Mouse (Mus musculus) liver, adult 2 months (tissue): ENCODE measurements at regions not wholly inside any gene's neighbourhood (a gene's known extent, or its start where the extent isn't known, plus 50 kb on each side); places are given as distances from the start of the nearest gene placed in this dataset.

Experiments
- DNase-seq: peaks from one replicate; pipeline ENCODE4 v3.0.0-alpha.2; 2011; ENCODE audit warnings: low read depth, low spot score; ENCODE audit errors: extremely low read depth
- H3K27ac ChIP-seq: fragments of 200-500 bp; replicated peaks from 2 replicates; pipeline ENCODE4 v1.5.1; 2012; ENCODE audit warnings: low read depth, mild to moderate bottlenecking, control low read depth, inconsistent platforms, low read length; ENCODE audit not compliant: insufficient read depth
- H3K27me3 ChIP-seq: fragments of 200-500 bp; 2 replicates; pipeline ENCODE4 v1.6.1; 2012; ENCODE audit warnings: mild to moderate bottlenecking, moderate library complexity, low read length, inconsistent platforms; ENCODE audit not compliant: control insufficient read depth, insufficient read depth
- H3K36me3 ChIP-seq: fragments of 200-500 bp; 2 replicates; pipeline ENCODE4 v1.6.1; 2012; ENCODE audit warnings: low read length, inconsistent platforms; ENCODE audit not compliant: control insufficient read depth, insufficient read depth
- H3K4me1 ChIP-seq: fragments of 200-500 bp; 2 replicates; pipeline ENCODE4 v1.6.1; 2011; ENCODE audit warnings: low read length; ENCODE audit not compliant: control insufficient read depth, insufficient read depth
- H3K4me3 ChIP-seq: fragments of 200-500 bp; 2 replicates; pipeline ENCODE4 v1.5.1; 2011; ENCODE audit warnings: low read depth, mild to moderate bottlenecking, control low read depth, low read length, moderate library complexity; ENCODE audit not compliant: insufficient read depth
- H3K79me2 ChIP-seq: fragments of 200-500 bp; 2 replicates; pipeline ENCODE4 v1.6.1; 2012; ENCODE audit warnings: inconsistent platforms, mild to moderate bottlenecking, low read length, moderate library complexity; ENCODE audit not compliant: control insufficient read depth, insufficient read depth
- H3K9ac ChIP-seq: fragments of 200-500 bp; 2 replicates; pipeline ENCODE4 v1.6.1; 2012; ENCODE audit warnings: low read depth, mild to moderate bottlenecking, control low read depth, inconsistent platforms, low read length
- CTCF ChIP-seq: fragments of 200-500 bp; IDR thresholded peaks from 2 replicates; pipeline ENCODE4 v1.5.1; 2011; ENCODE audit warnings: low read depth, low read length, control low read depth
- POLR2A ChIP-seq: fragments of 200-500 bp; IDR thresholded peaks from 2 replicates; pipeline ENCODE4 v1.6.1; 2011; ENCODE audit warnings: low read length, control low read depth; ENCODE audit not compliant: insufficient read depth; ENCODE audit errors: extremely low read depth
- WGBS: fragments of 180-500 bp; shearing (Covaris S2); methylation state at CpG from one replicate; pipeline ENCODE4 v1.1.7; 2018; 5-methylcytosine and 5-hydroxymethylcytosine counted together

DNA sequence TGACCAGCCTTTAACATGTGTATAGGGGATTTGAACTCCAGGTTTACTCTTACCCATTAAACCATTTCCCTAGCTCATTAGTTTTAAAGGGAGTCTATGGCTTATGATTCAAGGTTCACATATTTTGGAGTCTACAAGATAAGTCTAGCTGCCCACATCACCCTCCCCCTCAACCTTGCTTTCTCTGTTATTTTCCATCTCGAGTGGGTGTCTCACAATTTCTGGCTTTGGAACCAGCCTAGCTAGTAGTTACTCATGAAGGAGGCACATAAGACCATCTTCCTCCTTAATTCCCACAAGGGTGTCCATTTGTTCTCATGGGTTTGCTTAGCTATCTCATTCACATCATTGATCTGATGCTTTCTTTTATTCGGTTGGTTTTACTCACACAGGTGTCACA lies 150.6 kb upstream of the Npy start:
- Histone ChIP-seq H3K27me3 (no peaks in the 10 kb centered on the region), H3K9ac (no peak overlapping the region), H3K36me3 (no peaks in the 10 kb centered on the region), H3K27ac (no peak overlapping the region), H3K79me2 (no peaks in the 10 kb centered on the region), H3K4me3 (no peak overlapping the region), H3K4me1 (no peaks in the 10 kb centered on the region)
- WGBS: 66% methylated on average over 2 of the region's 2 CpGs
- TF ChIP-seq POLR2A: no peak
- no peak for TF ChIP-seq CTCF
- DNase-seq: no peak

DNA sequence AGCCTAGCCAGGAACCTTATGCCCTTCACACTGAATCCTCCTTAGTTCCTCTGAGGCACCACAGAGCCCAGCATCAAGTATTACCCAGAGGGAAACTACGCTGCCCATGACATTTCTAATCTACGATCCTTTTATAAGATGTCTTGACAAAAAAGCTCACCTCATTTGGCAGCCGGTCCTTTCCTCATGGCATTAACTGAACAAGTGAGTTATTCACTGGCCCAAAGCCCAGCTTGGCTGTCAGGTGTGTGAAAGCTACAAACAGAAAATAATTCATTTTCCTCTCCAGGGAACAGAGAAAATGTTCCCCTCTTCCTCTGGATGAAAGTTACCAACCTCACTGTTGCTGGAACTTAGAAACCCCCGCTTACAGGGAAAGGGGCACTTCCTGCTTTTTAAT lies 135.7 kb upstream of the Npy start:
- H3K79me2 ChIP-seq: no peaks in the 10 kb centered on the region
- H3K4me3 ChIP-seq: no peak overlapping the region
- WGBS: 87% methylated on average over 4 of the region's 4 CpGs
- no peak overlapping the region for H3K27ac ChIP-seq
- H3K27me3 ChIP-seq: no peaks in the 10 kb centered on the region
- no peak overlapping the region for H3K9ac ChIP-seq
- no peaks in the 10 kb centered on the region for H3K36me3 ChIP-seq
- no peak for DNase-seq
- TF ChIP-seq CTCF: no peak
- no peak for TF ChIP-seq POLR2A
- H3K4me1 ChIP-seq: no peaks in the 10 kb centered on the region

GRCm38 (mm10) chr6:49692032-49692539 lies 130.4 kb upstream of the Npy start:
- Histone ChIP-seq H3K27ac (no peak overlapping the region), H3K79me2 (no peaks in the 10 kb centered on the region), H3K36me3 (no peaks in the 10 kb centered on the region), H3K4me3 (no peak overlapping the region), H3K4me1 (no peaks in the 10 kb centered on the region), H3K9ac (no peak overlapping the region), H3K27me3 (no peaks in the 10 kb centered on the region; the same call in 1 of the 2 replicates)
- DNase-seq: no peak
- WGBS: 42% methylated on average over 6 of the region's 6 CpGs
- TF ChIP-seq POLR2A: no peak
- TF ChIP-seq CTCF: no peak

GRCm38 (mm10) chr6:49694851-49695250 lies 127.7 kb upstream of the Npy start:
- H3K9ac ChIP-seq: no peak overlapping the region
- H3K27ac ChIP-seq: no peak overlapping the region
- H3K79me2 ChIP-seq: no peaks in the 10 kb centered on the region
- TF ChIP-seq CTCF (no peak), POLR2A (no peak)
- no peaks in the 10 kb centered on the region; the same call in 1 of the 2 replicates for H3K27me3 ChIP-seq
- no peak for DNase-seq
- H3K4me3 ChIP-seq: no peak overlapping the region
- 77% methylated on average over 5 of the region's 5 CpGs for WGBS
- H3K36me3 ChIP-seq: no peaks in the 10 kb centered on the region
- H3K4me1 ChIP-seq: no peaks in the 10 kb centered on the region

DNA sequence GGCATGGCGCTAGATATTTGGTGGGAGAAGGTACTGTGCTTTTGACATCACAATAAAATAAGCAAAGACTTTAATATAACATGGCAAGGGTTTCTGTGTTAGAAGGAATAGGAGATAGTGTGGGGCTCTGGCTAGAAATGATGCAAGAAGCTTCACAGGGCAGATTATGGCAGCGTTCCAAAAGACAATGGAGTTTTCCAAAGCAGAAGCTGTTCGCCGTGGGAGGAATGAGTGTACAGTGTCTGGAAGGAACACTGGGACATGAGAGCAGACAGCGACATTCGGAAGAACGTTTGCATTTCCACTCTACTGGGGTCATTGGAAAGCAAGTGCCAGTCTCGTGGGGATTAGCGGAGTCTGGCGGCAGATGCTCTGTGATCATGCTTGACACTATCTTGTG lies 125.5 kb upstream of the Npy start:
- no peaks in the 10 kb centered on the region for H3K79me2 ChIP-seq
- WGBS: 89% methylated on average over 10 of the region's 10 CpGs
- H3K27me3 ChIP-seq: no peaks in the 10 kb centered on the region; the same call in 1 of the 2 replicates
- TF ChIP-seq POLR2A: no peak
- TF ChIP-seq CTCF: no peak
- no peaks in the 10 kb centered on the region for H3K4me1 ChIP-seq
- H3K36me3 ChIP-seq: no peaks in the 10 kb centered on the region
- H3K9ac ChIP-seq: no peak overlapping the region
- no peak overlapping the region for H3K4me3 ChIP-seq
- no peak overlapping the region for H3K27ac ChIP-seq
- no peak for DNase-seq

DNA sequence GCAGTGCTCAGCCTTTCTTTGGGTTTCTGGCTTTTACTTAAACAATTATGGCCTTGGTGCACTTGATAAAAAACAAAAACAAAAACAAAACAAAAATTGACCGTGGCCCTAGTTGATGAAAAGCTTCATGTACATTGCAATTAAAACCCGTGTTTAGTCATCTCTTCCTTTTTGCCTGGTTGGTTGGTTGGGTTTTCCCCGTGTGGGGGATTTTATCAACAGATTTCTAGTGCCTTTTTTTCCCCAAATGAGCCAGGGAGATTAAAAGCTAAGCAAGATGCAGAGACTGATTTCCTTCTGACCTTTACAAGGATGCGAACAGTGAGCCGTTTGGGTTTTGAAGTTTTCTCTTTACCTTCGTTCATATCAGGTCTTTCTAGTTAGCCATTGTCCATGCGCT lies 121.1 kb upstream of the Npy start:
- Histone ChIP-seq H3K4me1 (no peaks in the 10 kb centered on the region), H3K27me3 (no peaks in the 10 kb centered on the region), H3K36me3 (no peaks in the 10 kb centered on the region), H3K4me3 (no peak overlapping the region), H3K27ac (no peak overlapping the region), H3K79me2 (no peaks in the 10 kb centered on the region), H3K9ac (no peak overlapping the region)
- no peak for TF ChIP-seq CTCF
- no peak for DNase-seq
- WGBS: 86% methylated on average over 7 of the region's 7 CpGs
